Mouse (Mus musculus): ENCODE results near the gene Slc17a8.
A peak's percentile ranks its signal among the peaks of the same experiment; 100 is the strongest.
"Not testable (repeated sequence)": the region's sequence is repeated elsewhere in the genome, so short reads cannot be mapped to it uniquely, and the experiment has no call there.

Slc17a8 gene

GRCm38 (mm10) chr10:89589877-89590276 is 31.2 kb downstream of the Slc17a8 start:
- DNase-seq (ENCODE audit: low spot score) = no peak

- DNase-seq (ENCODE audit: low spot score) = no peak
Observed at GRCm38 (mm10) chr10:89588708-89589107, 32.3 kb downstream of the Slc17a8 start.

GRCm38 (mm10) chr10:89584709-89585108 is 36.3 kb downstream of the Slc17a8 start:
- no peak for DNase-seq (ENCODE audit: low spot score)

- DNase-seq (ENCODE audit: low spot score) = no peak
Observed at GRCm38 (mm10) chr10:89578801-89579200, 42.3 kb downstream of the Slc17a8 start.

- no peak for DNase-seq (ENCODE audit: low spot score)
Observed at GRCm38 (mm10) chr10:89577666-89578065, 43.4 kb downstream of the Slc17a8 start.

GRCm38 (mm10) chr10:89573421-89573820 is 47.6 kb downstream of the Slc17a8 start:
- no peak for DNase-seq (ENCODE audit: low spot score)

GRCm38 (mm10) chr10:89572946-89573345 is 48.1 kb downstream of the Slc17a8 start:
- no peak for DNase-seq (ENCODE audit: low spot score)

GRCm38 (mm10) chr10:89567391-89567790 is 53.7 kb downstream of the Slc17a8 start:
- DNase-seq (ENCODE audit: low spot score) = no peak

GRCm38 (mm10) chr10:89565301-89566022 is 55.6 kb downstream of the Slc17a8 start:
- no peak for DNase-seq (ENCODE audit: low spot score)

GRCm38 (mm10) chr10:89562113-89562512 is 58.9 kb downstream of the Slc17a8 start:
- DNase-seq (ENCODE audit: low spot score) = no peak

- no peak for DNase-seq (ENCODE audit: low spot score)
Observed at GRCm38 (mm10) chr10:89559351-89559750, 61.7 kb downstream of the Slc17a8 start.

GRCm38 (mm10) chr10:89554885-89555284 is 66.2 kb downstream of the Slc17a8 start:
- not testable (repeated sequence) for DNase-seq (ENCODE audit: low spot score)

- not testable (repeated sequence) for DNase-seq (ENCODE audit: low spot score)
Observed at GRCm38 (mm10) chr10:89553855-89554254, 67.2 kb downstream of the Slc17a8 start.

- no peak for DNase-seq (ENCODE audit: low spot score)
Observed at GRCm38 (mm10) chr10:89553015-89553414, 68.0 kb downstream of the Slc17a8 start.

GRCm38 (mm10) chr10:89551657-89552056 is 69.4 kb downstream of the Slc17a8 start:
- DNase-seq (ENCODE audit: low spot score) = peak; percentile 28

GRCm38 (mm10) chr10:89548028-89548427 is 73.0 kb downstream of the Slc17a8 start:
- no peak for DNase-seq (ENCODE audit: low spot score)

- DNase-seq (ENCODE audit: low spot score) = no peak
Observed at GRCm38 (mm10) chr10:89546989-89547388, 74.1 kb downstream of the Slc17a8 start.

- DNase-seq (ENCODE audit: low spot score) = no peak
Observed at GRCm38 (mm10) chr10:89543867-89544266, 77.2 kb downstream of the Slc17a8 start.

GRCm38 (mm10) chr10:89542321-89542720 is 78.7 kb downstream of the Slc17a8 start:
- DNase-seq (ENCODE audit: low spot score) = no peak

GRCm38 (mm10) chr10:89532929-89533727 is 87.9 kb downstream of the Slc17a8 start, which contains the start of gene Nr1h4:
Nr1h4 (minus strand) TSS chr10:89533585.
- peak; percentile 72 for DNase-seq (ENCODE audit: low spot score)

GRCm38 (mm10) chr10:89532451-89532850 is 88.6 kb downstream of the Slc17a8 start:
- no peak for DNase-seq (ENCODE audit: low spot score)

GRCm38 (mm10) chr10:89531976-89532375 is 89.1 kb downstream of the Slc17a8 start:
- DNase-seq (ENCODE audit: low spot score) = no peak

GRCm38 (mm10) chr10:89531194-89531634 is 89.8 kb downstream of the Slc17a8 start:
- peak; percentile 19 for DNase-seq (ENCODE audit: low spot score)
